Mouse (Mus musculus) megakaryocyte, embryonic 14.5 days (primary cell): Measurements from ENCODE around the gene Cbfa2t3. TPM values are rescaled to one million over a fixed set of nuclear protein-coding genes. Genes with fewer than 3 reads are reported as not detected.

Experiments used
- H3K27me3 ChIP-seq: replicated peaks from 2 replicates; pipeline ENCODE3; 2012; ENCODE audit warnings: inconsistent platforms
- H3K36me3 ChIP-seq: replicated peaks from 2 replicates; pipeline ENCODE3; 2012; ENCODE audit warnings: low read length, inconsistent platforms, mixed read lengths
- H3K4me1 ChIP-seq: 2 replicates; pipeline ENCODE4 v1.6.1; 2012; ENCODE audit warnings: inconsistent platforms
- H3K4me3 ChIP-seq: replicated peaks from 2 replicates; pipeline ENCODE3; 2012; ENCODE audit warnings: moderate library complexity, mild to moderate bottlenecking, inconsistent platforms
- H3K9me3 ChIP-seq: 2 replicates; pipeline ENCODE4 v1.6.1; 2012; ENCODE audit warnings: inconsistent platforms
- FLI1 ChIP-seq: IDR thresholded peaks from 2 replicates; pipeline ENCODE4 v1.6.1; 2012; ENCODE audit warnings: low read length, inconsistent platforms, mixed read lengths
- GATA1 ChIP-seq: IDR thresholded peaks from 3 replicates; pipeline ENCODE4 v1.6.1; 2012; ENCODE audit warnings: mixed read lengths, low read length, inconsistent platforms, borderline replicate concordance
- polyA plus RNA-seq: library from polyadenylated mRNA; stranded (reverse); fragments of >175 nt; gene quantifications from 2 replicates; pipeline ENCODE4 v1.2.3, GENCODE M21; 2012; ENCODE audit warnings: low replicate concordance; ENCODE audit not compliant: insufficient read depth

Gene Cbfa2t3
- polyA plus RNA-seq, 1 experiment = 54.9 TPM

DNA sequence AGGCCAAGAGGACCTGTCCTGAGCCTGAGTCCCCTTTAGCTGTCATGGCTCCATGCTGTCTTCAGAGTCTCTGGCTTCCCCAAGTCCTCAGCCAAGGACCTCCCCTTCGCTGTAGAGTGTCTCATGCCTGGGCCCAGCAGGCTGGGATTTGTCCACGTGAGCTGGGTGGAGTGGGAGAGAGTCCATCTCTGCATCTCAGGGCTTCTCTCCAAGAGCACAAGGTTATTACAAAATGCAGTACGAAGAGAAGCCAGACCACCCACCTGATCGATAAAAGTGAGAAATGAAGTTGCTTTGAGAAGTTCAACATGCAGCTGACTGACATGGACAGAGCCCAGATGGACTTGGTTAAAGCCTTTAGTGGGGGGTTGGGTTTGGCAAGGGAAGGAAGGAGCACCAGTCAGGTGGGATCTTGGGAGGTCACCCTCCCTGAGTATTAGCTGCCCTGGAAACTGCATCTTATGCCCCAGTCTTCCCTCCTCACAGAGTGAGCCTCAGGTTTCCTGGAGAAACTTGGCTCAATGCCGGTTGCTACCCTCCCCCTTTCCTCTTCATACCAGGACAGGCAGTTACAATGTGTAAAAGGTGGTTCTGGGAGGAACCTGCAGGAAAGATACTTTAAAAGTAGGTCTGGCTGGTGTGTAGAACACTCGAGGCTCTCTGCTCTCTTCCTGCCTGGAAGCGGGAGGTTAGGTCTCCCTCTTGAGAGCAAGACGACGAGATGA is 82.6 kb downstream of the Cbfa2t3 start:
- Histone ChIP-seq H3K9me3 (no peaks in the 10 kb centered on the region), H3K4me3 (no peak overlapping the region), H3K4me1 (peaks cover 52% of the 10 kb centered on the region), H3K36me3 (peaks cover 39% of the 10 kb centered on the region), H3K27me3 (peaks cover 3% of the 10 kb centered on the region)
- no peak for TF ChIP-seq FLI1
- no peak for TF ChIP-seq GATA1

DNA sequence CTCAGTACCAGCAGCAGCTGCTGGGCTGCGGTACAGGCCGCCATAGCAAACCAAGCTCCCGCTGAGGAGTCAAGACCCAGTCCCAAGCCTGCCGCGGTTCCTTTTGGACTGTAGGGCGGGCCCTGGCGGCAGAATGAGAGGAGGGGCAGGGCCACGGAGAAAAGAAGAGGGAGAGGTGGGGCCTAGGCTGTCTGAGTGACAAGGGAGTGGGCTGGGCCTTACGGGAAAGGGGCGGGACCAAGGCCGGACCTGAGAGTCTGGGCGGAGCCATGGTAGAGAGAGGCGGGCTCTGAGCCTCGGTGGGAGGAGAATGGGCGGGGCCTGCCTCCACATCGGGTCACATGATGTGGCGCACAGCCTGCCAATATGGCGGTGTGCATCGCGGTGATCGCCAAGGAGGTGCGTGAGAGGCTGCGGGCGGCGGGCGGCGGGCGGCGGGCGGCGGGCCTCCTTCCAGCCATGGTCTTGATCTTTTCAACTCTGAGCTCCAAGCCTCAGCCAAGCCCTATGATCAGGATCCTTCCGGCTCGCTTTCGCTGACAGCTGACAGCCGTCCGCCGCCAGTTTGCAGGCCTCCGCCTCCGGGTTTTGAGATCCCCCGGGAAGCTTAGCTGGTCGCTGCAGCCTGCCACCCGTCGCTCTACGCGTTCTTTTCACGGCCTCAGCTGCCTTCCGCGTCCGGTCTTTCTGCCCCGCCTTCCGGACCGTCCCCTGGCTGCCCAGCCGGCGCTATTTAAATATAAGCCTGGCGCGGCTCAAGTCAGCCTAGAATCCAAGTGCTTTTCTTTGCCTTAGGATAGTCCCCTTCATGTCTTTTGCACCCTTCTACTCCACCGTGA is 87.4 kb downstream of the Cbfa2t3 start, which contains the start of the genes Galns and Trappc2l:
Galns (minus strand) TSS at position 169 of the 839 bp plus-strand sequence.
Trappc2l (plus strand) TSS at position 346 of the 839 bp plus-strand sequence.
- Histone ChIP-seq H3K36me3 (peaks cover 37% of the 10 kb centered on the region), H3K4me3 (peak within 1 kb of the TSS; percentile 98), H3K9me3 (no peaks in the 10 kb centered on the region), H3K4me1 (peaks cover 45% of the 10 kb centered on the region), H3K27me3 (no peaks in the 10 kb centered on the region)
- TF ChIP-seq FLI1 (no peak), GATA1 (no peak)

DNA sequence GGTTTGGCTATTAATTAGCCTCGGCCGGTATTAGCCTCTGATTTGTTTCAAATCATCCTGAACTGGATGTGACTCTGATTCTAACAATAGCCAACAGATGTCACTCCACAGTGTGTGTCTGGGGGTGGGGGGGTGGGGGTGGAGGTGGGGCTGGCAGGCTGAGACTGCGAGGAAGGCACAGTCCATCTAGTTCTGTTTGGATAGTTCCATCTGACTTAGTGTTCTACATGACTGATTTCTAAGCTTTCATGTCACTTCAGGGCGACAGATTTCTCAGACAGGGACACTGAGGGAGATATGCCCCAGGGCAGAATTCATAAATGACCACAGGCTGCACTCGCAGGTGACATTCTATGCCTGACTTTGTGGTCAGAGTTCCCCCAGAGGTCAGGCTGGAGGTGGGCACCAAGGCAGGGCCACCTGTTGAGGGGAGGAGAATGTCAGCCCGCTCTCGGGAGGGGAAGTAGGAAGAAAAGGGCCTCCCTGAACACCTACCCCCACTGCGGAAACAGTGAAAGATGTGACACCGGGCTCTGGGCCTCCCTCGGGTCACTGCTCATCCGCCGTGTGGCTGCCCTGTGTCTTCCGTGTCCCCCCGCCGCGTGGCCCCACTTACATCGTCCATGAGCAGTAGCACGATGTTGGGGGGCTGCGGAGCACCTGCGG is 88.2 kb downstream of the Cbfa2t3 start:
- no peak for TF ChIP-seq GATA1
- TF ChIP-seq FLI1 = no peak
- Histone ChIP-seq H3K4me1 (peaks cover 44% of the 10 kb centered on the region), H3K4me3 (peak overlapping the region; percentile 98), H3K9me3 (no peaks in the 10 kb centered on the region), H3K27me3 (no peaks in the 10 kb centered on the region), H3K36me3 (peaks cover 30% of the 10 kb centered on the region)

DNA sequence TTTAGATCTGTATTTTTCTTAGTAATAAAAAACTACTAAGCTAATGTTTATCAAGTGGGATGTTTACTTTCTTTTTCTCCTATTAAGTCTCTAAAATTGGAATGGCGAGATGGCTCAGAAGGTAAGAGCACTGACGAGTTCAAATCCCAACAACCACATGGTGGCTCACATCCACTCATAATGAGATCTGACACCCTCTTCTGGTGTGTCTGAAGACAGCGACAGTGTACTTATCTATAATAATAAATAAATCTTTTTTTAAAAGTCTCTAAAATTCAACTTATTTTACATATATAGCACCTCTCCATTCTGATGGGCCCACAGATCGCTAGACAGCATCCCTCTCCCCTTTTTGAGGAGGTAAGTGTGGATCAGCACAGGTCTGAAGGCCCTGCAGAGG is 88.7 kb downstream of the Cbfa2t3 start:
- Histone ChIP-seq H3K27me3 (no peaks in the 10 kb centered on the region), H3K36me3 (peaks cover 24% of the 10 kb centered on the region), H3K4me1 (peaks cover 48% of the 10 kb centered on the region), H3K9me3 (no peaks in the 10 kb centered on the region), H3K4me3 (peak overlapping the region; percentile 98)
- TF ChIP-seq FLI1 (no peak), GATA1 (no peak)

DNA sequence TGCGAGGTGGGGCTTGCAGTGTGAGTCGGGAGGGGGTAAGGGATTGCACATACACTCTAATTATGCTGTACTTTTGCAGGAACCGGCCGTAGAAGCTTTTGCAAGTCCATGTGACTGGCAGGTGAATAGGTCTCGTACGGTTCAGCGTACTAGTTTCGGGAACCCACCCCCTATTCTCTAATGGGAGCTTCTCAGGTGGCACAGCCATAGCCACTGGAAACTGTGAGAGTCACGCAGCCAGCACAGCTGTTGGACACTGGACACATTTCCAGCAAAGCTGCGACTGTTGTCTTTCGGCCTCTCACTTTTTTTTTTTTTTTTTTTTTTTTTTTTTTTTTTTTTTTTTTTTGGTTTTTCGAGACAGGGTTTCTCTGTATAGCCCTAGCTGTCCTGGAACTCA is 92.1 kb downstream of the Cbfa2t3 start:
- H3K36me3 ChIP-seq = peaks cover 18% of the 10 kb centered on the region
- no peak overlapping the region for H3K4me3 ChIP-seq
- TF ChIP-seq FLI1 (no peak), GATA1 (no peak)
- no peaks in the 10 kb centered on the region for H3K9me3 ChIP-seq
- H3K27me3 ChIP-seq = peaks cover 4% of the 10 kb centered on the region
- peaks cover 45% of the 10 kb centered on the region for H3K4me1 ChIP-seq

DNA sequence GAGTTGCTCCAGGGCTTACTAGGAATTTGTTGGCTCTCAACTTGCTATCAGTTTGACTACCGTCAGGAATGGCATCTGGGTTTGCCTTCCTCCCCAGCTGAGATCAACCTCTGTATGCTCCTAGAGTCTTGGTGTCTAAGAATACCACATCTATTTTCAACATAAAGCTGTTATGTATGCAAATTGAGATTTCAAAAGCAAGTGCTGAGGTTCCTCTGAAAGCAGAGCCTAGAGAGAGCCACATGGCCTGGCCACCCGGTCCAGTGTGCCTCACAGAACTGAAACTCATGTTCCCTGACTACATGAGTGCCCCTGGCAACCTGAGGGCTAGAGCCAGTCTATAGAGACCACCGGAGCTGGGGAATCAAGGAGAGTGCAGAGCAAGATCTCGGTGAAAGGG is 93.5 kb downstream of the Cbfa2t3 start:
- H3K36me3 ChIP-seq = peaks cover 32% of the 10 kb centered on the region
- H3K4me1 ChIP-seq = peaks cover 37% of the 10 kb centered on the region
- no peaks in the 10 kb centered on the region for H3K9me3 ChIP-seq
- no peak for TF ChIP-seq FLI1
- no peak for TF ChIP-seq GATA1
- no peak overlapping the region for H3K4me3 ChIP-seq
- peaks cover 4% of the 10 kb centered on the region for H3K27me3 ChIP-seq

DNA sequence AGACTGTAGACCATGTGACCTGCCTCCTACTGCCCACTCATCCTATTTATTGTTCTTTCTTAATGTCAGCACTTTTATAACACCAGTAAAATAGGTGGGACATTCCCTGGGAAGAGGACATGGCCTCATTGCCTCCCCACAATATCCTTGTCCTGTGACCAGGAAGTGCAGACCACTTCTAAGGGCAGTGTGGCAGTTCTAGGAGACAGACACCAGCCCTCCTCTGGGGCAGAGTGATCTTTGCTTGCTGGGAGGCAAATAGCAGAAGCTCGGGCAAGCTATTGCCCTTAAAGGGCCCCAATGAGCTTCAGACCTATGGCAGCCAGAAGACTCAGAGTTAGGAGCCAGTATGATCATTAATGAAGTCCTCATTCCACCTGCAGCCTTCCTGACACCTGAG is 94.3 kb downstream of the Cbfa2t3 start:
- TF ChIP-seq GATA1 (no peak), FLI1 (no peak)
- peak overlapping the region; percentile 15 for H3K4me3 ChIP-seq
- H3K4me1 ChIP-seq = peaks cover 32% of the 10 kb centered on the region
- no peaks in the 10 kb centered on the region for H3K9me3 ChIP-seq
- H3K27me3 ChIP-seq = peaks cover 4% of the 10 kb centered on the region
- H3K36me3 ChIP-seq = peaks cover 39% of the 10 kb centered on the region

DNA sequence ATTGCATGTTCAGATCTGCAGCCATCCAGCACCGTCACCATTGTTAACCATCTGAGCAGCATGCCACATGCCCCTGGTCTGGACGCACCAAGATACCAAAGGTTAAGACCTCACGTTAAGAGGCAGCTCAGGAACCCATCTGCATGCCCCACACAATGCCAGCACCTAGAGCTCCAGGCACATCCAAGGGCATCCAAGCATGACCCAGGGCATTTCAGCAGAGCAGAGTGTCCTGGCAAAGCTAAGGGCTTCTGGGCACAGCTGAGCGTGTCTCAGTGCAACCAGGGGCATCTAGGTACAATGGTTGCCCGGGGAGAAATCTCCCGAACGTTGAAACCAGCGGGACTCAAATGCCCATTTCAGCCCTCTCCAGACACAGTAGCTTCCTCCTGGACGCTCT is 98.2 kb downstream of the Cbfa2t3 start:
- Histone ChIP-seq H3K4me3 (no peak overlapping the region), H3K9me3 (no peaks in the 10 kb centered on the region), H3K36me3 (peaks cover 75% of the 10 kb centered on the region), H3K4me1 (peaks cover 26% of the 10 kb centered on the region), H3K27me3 (peaks cover 4% of the 10 kb centered on the region)
- TF ChIP-seq FLI1 (no peak), GATA1 (no peak)

DNA sequence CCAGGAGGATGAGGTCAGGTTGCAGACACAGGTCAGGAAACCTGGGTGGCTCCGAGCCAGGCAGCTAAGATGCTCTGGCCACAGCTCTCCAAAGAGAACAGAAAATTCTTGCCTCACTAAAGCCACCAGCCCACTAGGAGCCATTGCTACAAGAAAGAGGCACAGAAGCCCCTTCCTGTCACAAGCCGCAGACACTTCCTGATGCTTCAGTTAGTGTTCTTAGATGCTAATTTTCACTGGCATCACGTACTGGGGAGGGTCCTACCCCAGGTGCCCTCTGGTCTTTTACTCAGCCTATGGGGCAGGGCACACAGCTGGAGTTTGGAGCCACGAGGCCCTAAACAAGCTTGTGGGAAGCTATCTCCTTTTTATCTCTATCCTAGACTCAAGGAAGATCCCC is 102.9 kb downstream of the Cbfa2t3 start:
- Histone ChIP-seq H3K36me3 (peaks cover 96% of the 10 kb centered on the region), H3K9me3 (no peaks in the 10 kb centered on the region), H3K4me3 (no peak overlapping the region), H3K27me3 (peaks cover 4% of the 10 kb centered on the region), H3K4me1 (peaks cover 38% of the 10 kb centered on the region)
- TF ChIP-seq FLI1 = no peak
- no peak for TF ChIP-seq GATA1
